Mouse (Mus musculus) yolk sac, embryonic 10.5 days (tissue): ENCODE measurements around the gene Atp8b2.

Experiments
- DNase-seq: peaks from one replicate; pipeline ENCODE4 v3.0.0-alpha.2; 2017; ENCODE audit warnings: low spot score

The Atp8b2 gene

DNA sequence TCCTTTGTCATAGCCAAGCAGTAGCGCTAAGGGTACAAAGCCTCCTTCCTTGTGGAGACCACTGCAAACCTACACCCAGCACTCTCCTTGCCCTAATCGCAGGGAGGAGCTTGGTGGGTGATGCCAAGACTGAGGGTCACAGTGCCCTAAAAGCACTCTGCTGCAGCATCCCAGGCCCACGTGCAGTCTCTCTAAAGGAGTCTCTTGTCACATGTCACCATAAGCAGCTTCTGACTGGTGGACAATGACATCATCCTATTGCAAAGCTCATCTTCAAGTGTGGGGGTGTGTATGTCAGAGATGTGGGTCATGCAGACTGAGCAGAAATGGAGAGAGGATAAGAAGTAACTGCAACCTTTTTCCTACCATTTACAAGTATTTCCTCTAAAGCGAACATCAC, 3.9 kb downstream of the Atp8b2 start:
- no peak for DNase-seq

DNA sequence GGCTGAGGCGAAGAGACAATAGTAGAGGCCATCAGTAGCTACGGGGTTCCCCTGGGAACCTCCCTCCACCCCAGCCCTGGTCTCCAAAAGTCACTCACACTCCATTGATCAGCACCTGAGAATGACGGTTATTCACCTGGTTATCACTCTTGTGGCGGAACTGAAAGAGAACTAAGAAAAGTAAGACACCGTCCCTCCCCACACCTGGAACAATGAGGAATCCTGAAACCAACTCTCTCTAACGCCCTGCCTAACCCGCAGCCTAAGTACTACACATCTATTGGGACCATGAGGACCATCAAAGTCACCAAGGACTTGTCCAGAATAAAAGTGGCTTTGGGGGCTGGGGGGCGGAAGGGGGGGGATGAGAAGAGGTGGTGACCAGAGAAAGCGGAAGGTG, 5.4 kb downstream of the Atp8b2 start:
- DNase-seq = no peak

DNA sequence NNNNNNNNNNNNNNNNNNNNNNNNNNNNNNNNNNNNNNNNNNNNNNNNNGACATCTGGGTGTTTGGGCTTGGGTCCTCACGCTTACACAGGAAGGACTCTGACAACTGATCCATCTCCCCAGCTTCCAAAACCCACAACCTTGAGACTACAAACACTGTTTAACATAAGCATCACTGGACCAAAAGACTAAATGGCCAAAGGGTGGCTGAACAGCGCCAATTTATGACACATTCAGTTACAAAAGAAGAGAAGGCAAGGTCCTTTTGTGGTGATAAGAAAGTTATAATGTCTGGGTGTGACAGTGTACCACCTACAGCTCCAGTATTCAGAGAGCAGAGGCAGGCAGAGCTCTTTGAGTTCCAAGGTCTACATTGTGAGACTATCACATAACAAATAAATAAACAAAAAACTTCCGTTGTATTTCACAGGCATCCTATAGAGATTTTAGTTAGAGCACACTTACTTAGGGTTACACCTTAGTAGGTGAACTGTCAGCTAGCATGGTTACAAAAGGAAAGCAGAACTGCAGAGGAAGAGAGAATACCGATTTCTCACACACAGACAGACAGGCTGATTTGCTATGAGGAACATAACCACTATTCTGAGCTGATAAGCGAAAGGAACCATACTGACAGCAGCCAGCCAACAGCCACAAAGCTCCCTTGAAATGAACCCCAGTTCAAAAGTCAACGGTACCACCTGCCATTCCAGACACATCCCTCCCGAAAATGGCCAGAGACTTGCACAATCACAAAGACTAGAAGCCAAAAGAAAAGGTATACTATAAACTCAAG, 6.9 kb downstream of the Atp8b2 start:
- DNase-seq = no peak

DNA sequence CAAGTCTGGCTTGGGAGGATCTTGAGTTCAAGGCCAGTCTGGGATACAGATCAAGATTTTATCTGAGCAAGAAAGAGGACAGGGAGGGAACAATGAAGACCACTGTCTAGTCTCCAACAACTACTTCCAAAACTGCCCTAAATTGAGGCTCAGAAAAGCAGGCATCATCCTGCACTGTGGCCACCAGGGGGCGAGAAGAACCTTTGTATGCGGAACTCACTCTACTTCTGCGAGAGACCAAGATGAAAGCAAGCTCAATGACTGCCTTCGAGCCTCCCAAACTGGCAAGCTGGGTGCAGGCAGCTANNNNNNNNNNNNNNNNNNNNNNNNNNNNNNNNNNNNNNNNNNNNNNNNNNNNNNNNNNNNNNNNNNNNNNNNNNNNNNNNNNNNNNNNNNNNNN, 9.9 kb downstream of the Atp8b2 start:
- peak; percentile 48 for DNase-seq

DNA sequence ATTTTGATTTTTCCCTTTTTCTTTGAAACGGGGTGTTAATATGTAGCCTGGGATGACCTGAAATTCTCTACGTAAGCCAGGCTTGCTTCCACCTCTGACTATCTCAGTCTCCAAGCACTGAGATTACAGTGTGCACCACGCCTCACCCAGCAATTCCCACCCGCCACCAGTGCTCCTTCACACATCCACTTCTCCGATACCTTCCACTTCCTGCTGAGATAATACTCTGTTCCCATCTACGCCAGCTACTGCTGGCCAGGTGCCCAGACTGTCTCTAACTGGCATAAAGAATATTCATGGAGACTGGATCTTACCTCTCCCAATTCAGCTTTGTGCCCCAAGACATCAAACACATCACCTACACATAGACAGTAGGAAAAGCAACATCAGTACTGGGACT, 14.7 kb downstream of the Atp8b2 start:
- no peak for DNase-seq

DNA sequence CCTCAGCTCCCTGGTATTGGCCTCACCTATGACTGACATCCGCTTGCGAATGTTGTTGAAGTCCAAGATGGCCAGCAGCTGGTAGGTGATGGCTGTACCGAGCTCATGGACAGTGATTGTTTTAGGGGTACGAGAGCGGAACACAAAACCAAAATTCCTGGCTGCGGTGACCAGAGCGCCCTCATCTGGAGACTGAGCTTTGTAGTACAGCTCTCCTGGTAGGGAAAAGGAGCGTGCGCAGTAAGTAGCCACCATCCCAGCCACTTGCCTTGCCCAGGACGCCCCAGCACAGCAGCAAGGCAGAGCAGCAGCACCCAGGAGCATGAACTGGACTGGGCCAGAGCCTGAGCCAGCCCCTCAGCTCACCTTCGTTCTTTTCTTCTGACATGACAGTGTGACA, 15.3 kb downstream of the Atp8b2 start:
- DNase-seq = no peak

DNA sequence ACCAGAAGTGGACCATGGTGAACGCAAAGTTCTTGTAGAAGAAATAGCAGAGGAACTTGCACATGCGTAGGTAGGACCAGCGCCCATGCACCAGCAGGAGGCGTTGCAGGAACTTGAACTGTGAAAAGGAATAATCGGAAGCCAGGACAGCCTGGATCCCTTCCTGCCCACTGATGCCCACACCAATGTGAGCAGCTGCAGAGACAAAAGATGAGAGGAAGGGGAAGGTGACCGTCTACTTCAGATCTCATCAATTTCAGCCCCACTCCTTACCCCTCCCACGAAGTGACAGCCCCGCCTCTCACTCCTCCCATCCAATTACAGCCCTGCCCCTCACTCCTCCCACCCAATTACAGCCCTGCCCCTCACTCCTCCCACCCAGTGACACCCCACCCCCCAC, 18.3 kb downstream of the Atp8b2 start:
- DNase-seq = no peak

DNA sequence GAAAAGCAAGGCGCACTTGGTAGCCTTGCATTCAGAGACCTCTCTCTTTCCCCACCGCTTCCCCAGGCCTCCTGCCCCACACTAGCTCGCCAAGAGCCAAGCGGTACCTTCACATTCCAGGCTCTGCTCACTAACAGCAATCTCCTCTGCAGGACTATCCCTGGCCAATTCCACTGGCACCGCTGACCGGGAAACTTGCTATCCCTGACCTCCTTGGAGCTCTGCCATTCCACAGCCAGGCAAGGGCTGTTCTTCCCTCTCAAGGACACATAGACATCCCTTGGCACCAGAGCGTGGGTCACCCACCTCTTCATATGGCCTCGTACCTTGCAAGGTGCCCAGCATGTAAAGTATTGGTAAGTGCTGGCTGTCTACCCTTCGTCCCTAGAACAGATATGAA, 20.4 kb downstream of the Atp8b2 start:
- DNase-seq = no peak

DNA sequence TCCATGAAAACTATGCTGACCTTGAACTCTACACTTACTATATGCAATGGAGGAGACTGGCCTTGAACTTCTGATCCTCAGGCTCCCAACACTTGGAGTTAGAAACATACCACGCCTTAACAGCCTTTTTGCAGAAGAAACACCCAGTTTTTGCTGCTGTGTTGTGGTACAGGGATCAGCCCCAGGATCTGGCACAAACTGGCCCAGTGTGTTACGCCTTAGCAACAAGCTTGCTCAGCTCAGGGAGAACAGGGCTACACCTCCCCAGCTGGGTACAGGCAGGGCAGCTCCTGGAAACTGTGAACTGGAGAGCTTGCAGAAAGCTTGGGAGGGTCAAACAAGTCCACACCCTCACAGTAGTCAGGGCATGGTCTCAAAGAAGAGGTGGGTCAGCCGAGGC, 26.8 kb downstream of the Atp8b2 start:
- DNase-seq = no peak

DNA sequence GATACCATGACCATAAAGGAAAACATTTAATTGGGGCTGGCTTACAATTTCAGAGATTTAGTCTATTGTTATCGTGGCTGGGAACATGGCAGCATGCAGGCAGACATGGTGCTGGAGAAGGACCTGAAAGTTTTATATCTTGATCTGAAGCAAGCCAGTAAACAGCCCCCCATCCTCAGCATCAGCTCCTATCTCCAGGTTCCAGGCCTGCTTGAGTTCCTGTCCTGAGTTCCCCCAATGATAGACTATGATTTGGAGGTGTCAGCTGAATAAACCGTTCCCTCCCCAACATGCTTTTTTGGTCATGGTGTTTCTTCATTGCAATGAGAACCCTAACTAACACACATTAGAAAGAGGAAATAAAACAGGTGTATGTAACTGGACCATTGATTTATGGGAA, 30.4 kb downstream of the Atp8b2 start:
- DNase-seq = no peak

DNA sequence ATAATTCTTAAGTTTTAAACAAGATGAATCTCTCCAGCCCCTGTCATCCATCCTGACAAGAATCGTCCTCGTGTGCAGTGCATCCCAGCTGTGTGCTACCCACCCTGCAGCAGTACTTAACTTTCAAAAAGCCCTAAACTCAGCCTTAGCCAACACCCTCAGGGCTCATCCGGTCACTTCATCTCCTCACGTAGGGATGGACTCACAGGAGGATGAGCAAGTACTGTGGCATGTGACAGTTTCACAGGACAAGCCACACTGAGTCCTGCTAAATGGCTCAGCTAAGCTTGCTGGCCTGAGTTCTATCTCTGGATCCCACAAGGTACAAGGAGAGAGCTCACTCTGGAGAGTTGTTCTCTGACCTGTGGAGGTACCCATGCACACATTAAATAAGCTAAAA, 34.4 kb downstream of the Atp8b2 start:
- no peak for DNase-seq

DNA sequence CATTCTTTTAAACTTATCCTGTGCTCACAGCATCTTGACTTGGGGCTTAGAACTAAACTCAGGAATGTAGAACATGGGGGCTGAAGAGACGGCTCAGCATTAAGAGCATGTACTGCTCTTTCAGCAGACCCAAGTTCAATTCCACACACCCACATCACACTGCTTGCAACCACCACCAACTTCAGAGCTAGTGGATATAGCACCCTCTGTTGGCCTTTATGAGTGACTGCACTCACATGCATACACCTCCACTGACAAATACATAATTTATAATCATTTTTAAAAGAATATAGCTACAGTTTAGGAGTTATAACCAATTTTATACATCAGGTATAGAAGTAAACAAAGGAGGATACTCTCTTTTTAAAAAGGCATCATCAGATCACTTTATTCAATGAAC, 36.9 kb downstream of the Atp8b2 start:
- DNase-seq = no peak

DNA sequence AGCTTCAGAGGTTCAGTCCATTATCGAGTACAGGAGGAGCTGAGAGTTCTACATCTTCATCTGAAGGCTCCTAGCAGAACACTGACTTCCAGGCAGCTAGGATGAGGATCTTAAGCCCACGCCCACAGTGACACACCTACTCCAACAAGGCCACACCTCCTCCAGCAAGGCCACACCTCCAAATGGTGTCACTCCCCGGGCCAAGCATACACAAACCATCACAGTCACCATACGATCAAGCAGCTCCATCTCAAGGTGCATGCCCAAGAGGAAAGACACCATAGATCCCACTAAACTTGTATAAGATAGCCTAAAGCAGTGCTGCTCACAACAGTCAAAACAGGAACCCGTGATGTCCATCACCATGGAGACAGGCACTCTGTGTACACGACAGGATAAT, 42.6 kb downstream of the Atp8b2 start:
- no peak for DNase-seq

DNA sequence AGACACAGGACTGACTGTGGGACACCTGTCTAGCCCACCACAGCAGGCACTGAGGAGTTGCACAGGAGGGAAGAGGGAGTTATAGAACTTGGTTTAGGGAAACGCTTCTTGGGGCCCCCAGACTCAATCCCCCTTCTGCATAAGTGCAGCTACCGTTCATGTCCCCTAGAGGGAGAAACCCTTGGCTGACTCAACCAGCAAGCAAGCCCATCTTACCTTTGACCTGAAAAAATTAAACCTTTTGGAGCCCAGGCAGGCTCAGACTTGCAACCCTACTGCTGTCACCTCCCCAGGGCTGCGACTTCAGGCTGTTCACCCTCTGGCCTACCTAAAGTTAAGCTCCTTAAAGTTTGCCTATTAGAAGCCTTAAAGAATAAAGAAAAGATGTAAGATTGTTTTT, 45.9 kb downstream of the Atp8b2 start:
- no peak for DNase-seq

DNA sequence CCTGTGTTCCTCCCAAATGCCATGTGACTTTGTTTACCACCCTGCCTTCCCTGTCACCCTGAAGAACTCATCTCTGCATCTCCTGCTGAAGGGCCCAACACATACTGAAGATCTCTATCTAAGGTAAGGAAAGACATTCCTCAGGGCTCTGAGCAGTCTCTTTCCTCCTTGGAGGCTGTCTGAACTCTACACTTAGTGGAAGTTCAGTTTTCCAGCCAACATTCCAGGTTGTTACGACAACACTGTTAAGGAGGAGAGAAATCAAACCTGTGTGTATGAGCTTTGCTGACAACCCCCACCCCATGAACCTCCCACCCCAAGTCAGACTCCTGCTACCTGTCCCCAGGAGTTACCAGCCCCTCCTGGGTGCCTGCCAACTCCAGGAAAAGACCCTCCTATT, 46.7 kb downstream of the Atp8b2 start:
- no peak for DNase-seq

DNA sequence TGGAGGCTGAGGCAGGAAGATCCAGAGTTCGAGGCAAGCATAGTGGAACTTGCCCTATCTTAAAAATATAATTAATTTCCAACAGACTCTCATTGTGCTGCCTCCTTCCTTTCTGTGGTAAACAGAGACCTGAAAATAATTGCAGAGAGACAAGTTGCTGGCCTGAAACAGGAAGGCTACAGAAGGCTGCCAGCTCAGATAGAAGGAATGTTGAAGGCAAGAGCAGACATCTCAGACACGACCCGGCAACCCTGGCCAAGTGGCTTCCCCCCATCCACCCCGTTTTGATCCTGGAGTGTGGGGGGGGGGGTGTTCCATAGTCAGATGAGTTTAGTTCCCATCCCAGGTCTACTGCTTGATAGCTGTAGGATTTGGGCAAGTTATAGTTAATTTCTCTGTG, 48.6 kb downstream of the Atp8b2 start:
- DNase-seq = no peak

DNA sequence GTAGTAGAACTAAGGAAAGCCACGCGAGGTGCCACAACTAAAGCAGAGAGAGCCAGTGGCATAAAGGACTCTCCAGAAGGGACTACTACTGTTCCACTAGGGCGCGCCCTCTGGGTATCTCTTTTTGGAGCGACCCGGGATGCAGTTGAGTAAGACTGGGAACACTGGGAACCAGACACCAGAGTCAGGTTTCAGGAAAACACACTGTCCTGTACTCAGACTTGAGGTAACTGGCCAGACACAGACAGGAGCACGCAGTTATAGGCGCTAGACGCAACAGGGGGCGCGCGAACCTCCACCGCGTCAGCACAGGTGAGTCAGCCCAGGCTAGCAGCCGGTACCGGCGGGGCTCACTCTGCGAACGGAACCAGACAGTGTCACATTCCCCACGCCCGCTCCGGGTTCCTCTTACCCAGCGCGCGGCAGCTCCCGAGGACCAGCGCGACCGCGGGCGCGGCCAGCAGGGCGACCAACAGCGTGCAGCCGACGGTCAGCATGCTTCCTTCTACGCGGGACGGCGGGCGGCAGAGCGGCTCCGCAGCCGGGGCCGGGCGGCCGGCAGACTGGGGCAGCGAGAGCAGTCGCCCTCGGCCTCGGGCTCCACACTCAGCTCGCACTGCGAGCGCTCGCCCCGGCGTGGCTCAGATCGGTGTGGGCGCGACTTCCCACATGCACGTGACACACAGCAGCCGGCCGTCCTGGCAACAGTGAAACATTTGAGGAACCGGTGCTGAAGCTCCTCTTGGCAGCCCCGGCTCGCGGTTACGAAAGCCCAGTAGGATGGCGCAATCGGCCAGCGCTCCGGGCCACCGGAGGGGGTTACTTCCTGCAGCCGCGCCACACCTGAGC, 50.5 kb downstream of the Atp8b2 start, which contains the start of gene Il6ra:
Gene Il6ra, minus strand, starts transcription at position 654 of the 849 bp plus-strand sequence.
- peak; percentile 83 for DNase-seq

DNA sequence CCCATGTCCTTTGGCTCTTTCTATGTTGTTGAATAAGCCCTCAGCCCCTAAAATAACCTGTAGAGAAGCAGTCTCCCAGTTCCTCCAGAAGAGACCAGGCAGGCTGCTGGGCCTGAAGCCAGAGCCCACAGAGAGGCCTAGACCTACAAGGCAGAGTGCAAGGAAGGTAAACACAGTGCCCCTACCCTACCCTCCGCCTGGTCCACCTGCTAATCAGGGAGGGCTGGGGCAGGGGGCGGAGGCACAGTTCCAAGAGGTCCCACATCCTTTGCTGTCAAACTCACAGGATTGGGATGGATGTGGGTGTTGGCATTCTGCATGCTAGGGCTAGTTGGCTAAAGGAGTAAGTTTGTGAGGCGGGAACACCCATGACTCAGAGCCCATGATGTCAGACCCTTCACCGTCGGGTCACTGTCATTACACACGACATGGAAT, 51.2 kb downstream of the Atp8b2 start:
- no peak for DNase-seq

DNA sequence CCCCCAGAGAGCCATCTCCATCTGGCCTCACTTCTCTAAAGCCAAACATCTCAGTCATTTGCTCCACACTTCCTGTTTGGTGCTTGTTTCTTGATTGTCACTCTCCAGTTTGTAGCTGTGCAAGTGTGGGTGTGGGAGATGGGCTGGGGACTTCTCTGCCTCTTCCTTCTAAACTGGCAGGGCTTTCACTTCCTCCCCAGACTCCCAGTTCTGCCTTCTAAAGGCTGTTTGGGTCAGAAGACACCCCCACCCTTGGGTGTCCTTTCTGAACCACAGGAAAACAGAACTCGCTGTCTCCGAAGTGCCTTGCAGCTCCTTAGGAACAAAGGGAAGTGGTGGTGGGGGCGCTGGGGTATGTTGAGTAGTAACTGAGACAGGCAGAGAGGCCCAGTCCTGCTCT, 52.1 kb downstream of the Atp8b2 start:
- DNase-seq = no peak

DNA sequence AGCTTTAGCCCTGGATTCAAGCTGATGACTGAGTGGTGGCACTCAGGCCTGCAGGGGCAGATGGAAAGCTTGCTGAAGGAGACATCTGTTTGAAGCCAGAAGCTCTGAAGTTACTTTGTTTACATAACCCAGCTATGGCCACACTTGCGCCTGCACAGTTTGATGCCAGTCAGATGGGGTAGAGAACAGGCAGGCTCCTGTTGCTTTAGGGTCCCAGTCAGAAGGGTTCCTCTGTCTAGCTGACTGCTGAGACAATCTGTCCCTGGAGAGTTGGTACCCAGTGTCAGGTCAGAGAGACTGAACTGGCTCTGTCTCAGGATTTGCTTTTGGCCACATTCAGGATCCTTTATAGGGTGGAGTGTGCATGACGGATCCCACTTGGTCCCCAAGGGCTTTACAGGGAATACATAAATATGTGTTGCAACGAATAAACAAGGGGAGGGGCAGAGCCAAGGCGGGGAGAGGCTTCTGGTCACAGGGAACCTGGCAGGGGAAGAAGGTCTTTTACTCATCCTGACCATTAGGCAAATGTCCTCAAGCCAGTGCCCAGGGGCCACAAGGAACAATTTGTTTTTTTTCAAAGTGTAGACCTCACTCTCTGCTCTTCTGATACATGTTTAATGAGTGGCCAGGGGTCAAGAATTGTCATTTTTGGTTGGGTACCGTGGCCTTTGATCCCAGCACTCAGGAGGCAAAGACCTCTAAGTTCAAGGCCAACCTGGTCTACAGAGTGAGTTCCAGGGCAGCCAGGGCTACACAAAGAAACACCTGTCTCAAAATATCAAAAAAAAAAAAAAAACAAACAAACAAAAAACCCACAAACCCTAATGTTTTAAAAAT, 53.4 kb downstream of the Atp8b2 start:
- DNase-seq = no peak

DNA sequence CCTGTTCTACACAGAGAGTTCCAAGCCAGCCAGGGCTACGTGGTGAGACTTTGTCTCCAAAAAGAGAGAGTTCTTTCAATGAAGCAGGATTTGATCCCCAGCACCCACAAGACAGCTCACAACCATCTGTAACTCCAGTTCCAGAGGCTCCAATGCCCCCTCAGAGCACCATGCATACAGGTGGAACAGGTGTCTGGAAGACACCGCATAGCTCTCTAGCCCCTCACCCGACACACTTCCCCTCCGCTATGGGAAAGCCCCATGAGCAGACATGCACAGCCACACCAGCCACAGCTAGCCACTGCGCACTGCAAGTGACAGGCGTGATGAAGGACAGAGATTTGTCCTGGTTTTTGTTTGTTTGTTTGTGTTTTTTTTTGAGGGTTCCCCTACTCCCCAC, 54.5 kb downstream of the Atp8b2 start:
- no peak for DNase-seq

DNA sequence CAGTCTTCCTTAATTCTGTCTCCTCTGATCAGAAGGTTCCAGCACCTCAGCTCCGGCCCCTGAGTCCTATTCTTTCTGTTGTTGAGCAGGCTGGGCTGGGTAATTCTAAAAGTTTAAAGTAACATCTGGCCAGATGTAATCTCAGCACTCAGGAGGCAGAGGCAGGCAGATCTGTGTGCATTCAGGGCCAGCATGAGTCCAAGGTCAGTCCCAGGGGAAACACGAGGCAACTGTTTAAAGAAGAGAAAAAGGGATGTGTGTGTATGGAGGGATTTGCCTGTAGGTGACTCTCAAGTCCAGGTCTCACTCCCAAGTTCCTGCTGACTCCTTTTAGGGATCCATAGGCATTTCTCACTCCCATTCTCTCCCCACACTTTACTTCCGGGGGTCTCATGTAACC, 55.5 kb downstream of the Atp8b2 start:
- DNase-seq = no peak

DNA sequence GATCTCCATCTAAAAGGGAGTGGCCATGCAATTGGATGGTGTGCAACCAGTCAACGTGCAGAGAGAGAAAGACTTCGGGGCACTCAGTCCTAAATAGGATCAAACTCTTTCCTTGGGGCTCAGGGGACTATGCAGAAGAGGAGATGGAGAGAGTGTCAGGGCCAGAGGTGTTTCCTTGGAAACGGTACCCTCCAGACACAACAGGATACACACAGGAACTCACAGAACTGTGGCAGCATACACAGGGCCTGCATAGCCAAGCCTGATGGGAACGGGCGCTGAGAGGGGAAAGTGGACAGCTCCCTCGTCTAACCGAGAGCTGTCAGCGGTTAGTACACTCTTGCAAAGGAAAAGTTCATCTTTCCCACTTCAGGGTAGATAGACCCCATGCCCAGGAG, 63.8 kb downstream of the Atp8b2 start:
- no peak for DNase-seq
